Mouse (Mus musculus) forelimb bud, embryonic 11.5 days (tissue): ENCODE results near the gene D330045A20Rik.
"Not testable (repeated sequence)": the region's sequence is repeated elsewhere in the genome, so short reads cannot be mapped to it uniquely, and the experiment has no call there.

Experiments
- DNase-seq: peaks from one replicate; pipeline ENCODE4 v3.0.0-alpha.2; 2012; ENCODE audit warnings: low read depth, low spot score

D330045A20Rik gene

DNA sequence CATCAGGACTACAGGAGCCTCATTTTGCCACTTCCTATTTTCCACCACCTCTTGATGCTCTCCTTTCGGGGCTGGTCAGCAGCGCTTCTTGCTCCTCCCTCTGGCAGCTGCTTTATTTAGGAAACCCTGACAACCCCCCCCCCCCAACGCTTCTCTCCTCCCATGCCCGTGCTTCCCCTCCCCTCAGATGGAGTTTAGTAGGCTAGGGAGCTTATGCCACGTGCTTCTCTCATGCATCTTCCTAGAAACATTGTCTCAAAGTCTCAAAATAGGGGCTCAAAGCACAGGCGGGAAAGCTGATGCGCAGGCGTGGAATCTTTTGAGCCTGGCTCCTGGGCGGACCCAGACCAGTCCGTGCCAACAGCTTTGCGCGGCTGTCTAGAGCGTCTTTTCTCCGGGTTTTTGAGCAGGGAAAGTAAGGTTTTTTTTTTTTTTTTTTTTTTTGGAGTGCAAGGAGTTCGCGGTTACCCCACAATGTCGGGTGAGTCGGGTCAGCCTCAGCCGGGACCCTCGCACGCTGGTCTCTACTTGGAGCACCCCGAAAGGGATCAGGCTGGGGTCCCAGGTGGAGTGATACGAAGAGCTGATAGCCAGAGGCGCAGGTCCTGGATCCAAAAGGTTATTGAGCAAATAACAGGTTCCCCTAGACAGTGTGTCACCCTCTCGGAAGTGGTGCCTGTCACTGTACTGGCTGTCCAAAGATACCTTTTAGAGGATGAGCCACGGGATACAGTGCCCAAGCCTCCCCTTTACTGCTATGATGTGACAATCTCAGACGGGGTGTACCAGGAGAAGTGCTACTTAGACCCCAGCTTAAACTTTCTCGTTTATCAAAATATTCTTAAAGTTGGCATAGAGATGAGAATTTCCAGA, at the start of gene D330045A20Rik:
Gene D330045A20Rik (plus strand): TSS at position 346 of the 873 bp plus-strand sequence.
- DNase-seq, result peak; percentile 17

DNA sequence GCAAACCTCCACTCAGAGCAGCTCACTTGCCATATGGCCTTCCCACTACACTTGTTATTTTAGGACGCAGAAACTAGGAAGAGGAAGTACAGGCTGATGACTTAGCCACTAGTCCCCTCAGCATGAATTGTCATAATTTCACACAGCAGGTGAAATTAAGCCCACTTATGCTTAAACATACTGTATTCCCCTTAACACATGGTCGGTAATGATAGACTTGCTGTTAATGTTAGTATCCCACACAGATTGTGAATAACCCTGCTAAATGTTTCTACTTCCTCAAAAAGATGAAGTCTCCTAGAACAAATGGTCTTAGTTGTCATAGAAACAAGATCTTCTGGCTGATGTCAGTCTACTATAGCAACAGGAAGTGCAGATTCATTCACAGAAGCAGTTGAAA, 47.6 kb upstream of the D330045A20Rik start:
- no peak for DNase-seq

GRCm38 (mm10) chrX:139435202-139435601, 45.0 kb upstream of the D330045A20Rik start:
- no peak for DNase-seq

- not testable (repeated sequence) for DNase-seq
These were observed 39.1 kb upstream of the D330045A20Rik start for GRCm38 (mm10) chrX:139441057-139441456.

DNA sequence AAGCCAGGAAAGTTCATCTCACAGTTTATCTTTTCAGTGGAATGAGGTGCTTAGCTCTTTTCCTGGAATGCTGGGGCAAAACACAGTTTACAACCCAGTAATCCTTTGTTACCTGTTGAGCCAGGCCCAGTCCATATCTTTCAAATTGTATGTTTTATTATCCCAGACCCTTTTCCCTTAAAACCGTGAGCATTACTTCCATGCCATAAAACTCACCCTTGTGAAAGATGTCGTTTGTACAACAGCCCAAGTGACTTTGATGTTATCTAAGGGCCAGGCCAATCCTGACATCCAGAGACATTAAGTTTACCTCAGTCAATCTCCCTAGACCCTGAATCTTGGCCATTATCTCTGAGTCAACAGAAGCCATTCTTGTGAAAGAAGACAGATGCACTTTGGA, 23.4 kb upstream of the D330045A20Rik start:
- no peak for DNase-seq

GRCm38 (mm10) chrX:139482083-139482482, 1.9 kb downstream of the D330045A20Rik start:
- DNase-seq, result no peak

GRCm38 (mm10) chrX:139484974-139485373, 4.8 kb downstream of the D330045A20Rik start:
- no peak for DNase-seq

GRCm38 (mm10) chrX:139516156-139516555, 36.0 kb downstream of the D330045A20Rik start:
- DNase-seq, result no peak

DNA sequence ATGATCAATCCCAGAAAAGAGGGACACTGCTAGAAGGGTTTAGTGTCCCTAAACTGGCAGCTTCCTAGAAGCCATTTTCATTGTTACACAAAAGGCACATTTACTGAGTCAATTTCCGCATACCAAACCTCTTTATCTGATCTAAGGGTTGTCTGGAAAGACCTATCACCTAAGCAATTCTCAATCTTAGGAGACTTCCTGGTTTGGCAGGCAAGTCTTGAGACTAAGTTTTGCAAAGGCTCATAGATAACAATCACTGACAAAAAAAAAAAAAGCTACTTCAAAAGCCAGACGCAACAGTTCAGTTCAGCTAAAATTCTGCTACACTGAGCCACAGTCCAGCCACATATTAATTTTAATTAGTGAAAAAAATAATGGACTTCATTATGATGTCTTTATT, 39.1 kb downstream of the D330045A20Rik start:
- DNase-seq, result no peak

GRCm38 (mm10) chrX:139524303-139525091, 44.3 kb downstream of the D330045A20Rik start:
- no peak for DNase-seq

- DNase-seq, result no peak
These were observed 45.6 kb downstream of the D330045A20Rik start for GRCm38 (mm10) chrX:139525724-139526123.

GRCm38 (mm10) chrX:139526984-139527383, 46.8 kb downstream of the D330045A20Rik start:
- no peak for DNase-seq

DNA sequence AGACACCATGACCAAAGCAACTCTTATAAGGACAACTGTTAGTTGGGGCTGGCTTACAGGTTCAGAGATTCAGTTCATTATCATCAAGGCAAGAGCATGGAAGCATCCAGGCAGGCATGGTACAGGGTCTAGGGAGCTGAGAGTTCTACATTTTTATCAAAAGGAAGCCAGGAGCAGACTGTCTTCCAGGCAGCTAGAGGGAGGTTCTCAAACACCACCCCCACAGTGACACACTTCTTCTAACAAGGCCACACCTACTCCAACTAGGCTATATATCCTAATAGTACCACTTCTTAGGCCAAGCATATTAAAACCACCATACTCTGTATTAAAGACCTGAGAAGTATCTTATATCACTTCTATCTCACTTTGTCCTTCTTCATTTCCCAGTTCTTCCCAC, 49.5 kb downstream of the D330045A20Rik start:
- no peak for DNase-seq

DNA sequence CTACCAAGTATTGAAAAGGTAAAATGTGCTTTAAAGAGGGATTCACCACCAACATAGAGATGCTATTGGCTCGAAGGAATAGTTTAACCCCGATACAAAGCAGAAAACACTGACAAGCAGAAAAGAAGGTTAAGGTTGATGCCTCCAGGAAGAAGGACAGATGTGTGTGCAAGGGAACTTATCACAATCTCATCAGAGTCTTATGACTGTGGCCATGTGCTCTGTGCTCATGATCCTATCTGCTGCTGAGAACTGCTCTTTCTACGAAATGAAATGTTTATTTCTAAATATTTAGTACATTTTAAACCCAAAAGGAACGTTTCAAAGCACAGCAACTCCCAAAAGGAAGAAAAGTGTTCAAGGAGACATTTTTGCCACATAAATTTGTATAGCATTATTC, 52.1 kb downstream of the D330045A20Rik start:
- DNase-seq, result no peak

DNA sequence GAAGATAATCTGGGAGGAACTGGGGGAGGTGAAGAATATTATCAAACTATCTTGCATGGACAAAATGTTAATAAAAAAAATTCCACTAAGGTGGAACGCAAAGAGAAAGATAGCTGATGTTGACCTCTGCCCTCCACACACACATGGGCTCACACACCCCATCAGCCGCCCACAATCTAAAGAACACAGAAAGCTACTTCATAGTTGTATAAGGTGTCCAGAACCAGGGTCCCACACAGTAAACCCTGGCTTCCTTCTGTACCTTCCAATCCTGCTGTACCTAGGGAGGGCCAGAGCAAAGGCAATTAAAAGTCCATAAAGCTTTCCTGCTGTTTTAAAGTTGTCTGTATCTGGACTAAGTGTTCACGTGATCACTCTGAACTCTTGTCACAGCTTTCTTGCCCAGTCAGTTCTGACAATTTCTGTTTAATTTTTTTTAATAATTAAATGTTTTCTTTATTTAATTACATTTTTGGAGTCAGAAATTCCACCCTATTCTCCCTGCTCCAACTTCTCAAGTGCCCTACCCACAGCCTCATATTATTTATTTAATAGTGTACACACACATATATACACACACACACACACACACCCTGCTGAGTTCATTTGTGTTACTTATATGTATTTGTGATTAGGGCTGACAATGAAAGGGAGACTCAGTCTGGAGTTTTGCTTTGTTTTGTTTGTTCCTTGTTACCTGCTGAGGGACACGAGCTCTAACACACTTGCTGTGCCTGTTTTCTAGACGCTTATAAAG, 57.7 kb downstream of the D330045A20Rik start:
- DNase-seq, result no peak

DNA sequence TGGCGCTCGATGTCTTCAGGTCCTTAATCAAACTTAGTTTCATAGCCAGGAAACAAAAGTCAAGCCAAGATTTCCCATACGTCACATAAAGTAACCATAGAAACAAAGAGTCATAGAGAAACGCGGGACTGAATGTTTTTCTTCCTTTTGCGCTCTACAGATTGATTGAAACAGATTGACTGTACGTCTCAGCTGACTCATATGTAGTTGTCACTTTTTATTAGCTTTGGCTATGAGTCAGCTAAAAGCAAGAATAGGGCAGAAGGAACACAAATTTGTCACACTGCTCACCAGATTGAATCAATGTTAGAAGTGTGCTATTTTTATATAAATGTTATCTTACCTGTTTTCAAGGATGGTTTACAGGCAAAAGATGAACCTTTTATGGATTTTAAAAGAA, 63.6 kb downstream of the D330045A20Rik start:
- DNase-seq, result no peak

DNA sequence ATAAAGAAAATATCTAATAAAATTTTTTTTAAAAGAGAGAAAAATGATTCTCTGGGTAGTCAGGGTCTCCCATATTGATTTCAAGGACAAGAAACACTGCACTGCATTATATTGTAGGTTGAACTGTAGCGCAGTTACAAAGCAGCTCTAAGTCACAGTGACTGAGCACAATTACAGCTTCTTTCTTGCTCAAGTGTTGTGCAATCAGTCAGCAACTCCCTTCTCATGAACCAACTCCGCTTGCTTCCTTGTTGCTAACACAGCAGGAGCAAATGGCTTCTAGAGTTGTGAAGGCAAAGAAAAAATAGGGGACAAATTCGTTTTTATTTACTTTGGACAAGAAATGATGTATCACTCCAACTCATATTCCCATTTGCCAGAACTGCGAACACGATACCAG, 70.3 kb downstream of the D330045A20Rik start:
- no peak for DNase-seq

- DNase-seq, result no peak
These were observed 71.9 kb downstream of the D330045A20Rik start for GRCm38 (mm10) chrX:139552090-139552489.

- DNase-seq, result no peak
These were observed 82.2 kb downstream of the D330045A20Rik start for GRCm38 (mm10) chrX:139562255-139562924.

- DNase-seq, result no peak
These were observed 82.8 kb downstream of the D330045A20Rik start, which contains the start of gene Rnf128 for GRCm38 (mm10) chrX:139562925-139563461. Rnf128 (plus strand) TSS chrX:139563316.

- DNase-seq, result no peak
These were observed 89.9 kb downstream of the D330045A20Rik start for GRCm38 (mm10) chrX:139570054-139570453.
